Mouse (Mus musculus): ENCODE measurements around the gene Lrrc66.

- TF ChIP-seq CTCF (IDR thresholded peaks at IDR 0.05; ENCODE audit: low read depth, low read length) (no peak), POLR2A (IDR thresholded peaks at IDR 0.05; ENCODE audit: extremely low read depth, insufficient read depth, low read length) (no peak)
Observed at GRCm38 (mm10) chr5:73615211-73615610, 17.1 kb downstream of the Lrrc66 start.
